Mouse (Mus musculus): ENCODE data around the gene Gm11567. TPM values are rescaled to one million over a fixed set of nuclear protein-coding genes. Genes with fewer than 3 reads are reported as not detected.
"Not testable (repeated sequence)": the region's sequence is repeated elsewhere in the genome, so short reads cannot be mapped to it uniquely, and the experiment has no call there.

Gene Gm11567
- not detected in 2 replicates for polyA plus RNA-seq (2016; fragmentation: Nextera tagmentation; extraction: Ambion mirVana)

DNA sequence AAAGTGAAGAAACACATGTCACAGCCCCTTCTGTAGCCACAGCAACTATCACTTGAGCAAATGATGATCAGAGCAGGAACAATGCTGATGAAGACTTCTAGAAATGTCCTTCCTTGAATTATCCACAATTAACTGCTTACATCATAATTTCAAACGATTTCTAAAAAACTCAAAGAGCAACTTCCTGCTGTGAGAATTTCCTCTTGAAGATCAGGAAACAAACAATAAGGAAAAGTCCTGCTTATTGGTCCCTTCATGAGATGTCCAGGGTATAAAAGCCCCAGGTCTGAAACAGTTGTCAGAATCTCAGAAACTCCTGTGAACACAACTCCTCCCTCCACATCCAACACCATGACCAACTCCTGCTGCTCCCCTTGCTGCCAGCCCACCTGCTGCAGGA, at the start of gene Gm11567:
Gene Gm11567, plus strand, starts transcription at position 301 of the 400 bp plus-strand sequence.
- H3K4me1 ChIP-seq; H3K4me2 ChIP-seq; H3K27ac ChIP-seq; H3K27me3 ChIP-seq; H3K4me3 ChIP-seq (replicated peaks); H3K9ac ChIP-seq; H3K9me3 ChIP-seq; H3K36me3 ChIP-seq (replicated peaks); ATAC-seq (ENCODE audit: low FRiP score): not testable (repeated sequence)
- 65% methylated on average over 1 of the region's 1 CpGs for WGBS

DNA sequence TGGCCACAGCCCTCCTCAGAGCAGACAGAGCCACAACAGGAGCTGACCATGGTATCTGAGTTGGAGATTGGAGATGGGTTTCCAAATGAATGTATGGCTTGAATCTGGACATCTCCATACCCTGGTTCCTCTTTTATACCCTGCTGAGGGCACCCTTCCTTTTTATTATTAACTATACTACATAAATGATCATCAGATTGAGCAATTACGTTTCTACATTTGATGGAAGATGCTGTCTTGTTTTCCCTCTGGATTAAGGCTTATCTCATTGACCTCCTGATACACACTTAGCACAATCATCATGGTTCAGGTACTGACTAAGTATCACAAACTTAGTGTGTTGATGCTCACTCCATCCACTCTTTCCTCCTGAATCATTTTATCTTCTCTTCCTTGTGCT, 41.0 kb upstream of the Gm11567 start, which contains the start of gene 2300003K06Rik:
Gene 2300003K06Rik, minus strand, starts transcription at position 101 of the 400 bp plus-strand sequence.
- peaks cover 8% of the 10 kb centered on the region; the same call in 1 of the 2 replicates for H3K4me1 ChIP-seq
- WGBS = 87% methylated on average over 1 of the region's 1 CpGs
- H3K36me3 ChIP-seq (replicated peaks) = no peaks in the 10 kb centered on the region
- no peaks in the 10 kb centered on the region for H3K9me3 ChIP-seq
- H3K4me3 ChIP-seq (replicated peaks) = no peak within 1 kb of the TSS
- H3K27me3 ChIP-seq = no peaks in the 10 kb centered on the region
- H3K4me2 ChIP-seq = no peak within 1 kb of the TSS
- no peak for ATAC-seq (ENCODE audit: low FRiP score)
- H3K27ac ChIP-seq = no peak within 1 kb of the TSS
- no peak within 1 kb of the TSS for H3K9ac ChIP-seq

- no peak overlapping the region for H3K27ac ChIP-seq
- H3K4me3 ChIP-seq (replicated peaks) = no peak overlapping the region
- WGBS = 44% methylated on average over 1 of the region's 1 CpGs
- H3K4me2 ChIP-seq = no peak overlapping the region
- no peaks in the 10 kb centered on the region for H3K27me3 ChIP-seq
- ATAC-seq (ENCODE audit: low FRiP score) = no peak; the same call in 1 of the 2 replicates
- H3K36me3 ChIP-seq (replicated peaks) = no peaks in the 10 kb centered on the region
- H3K9me3 ChIP-seq = no peaks in the 10 kb centered on the region
- H3K4me1 ChIP-seq = peaks cover 8% of the 10 kb centered on the region; the same call in 1 of the 2 replicates
- H3K9ac ChIP-seq = no peak overlapping the region
Measured at GRCm38 (mm10) chr11:99842185-99842584, 36.8 kb upstream of the Gm11567 start.

- H3K36me3 ChIP-seq (replicated peaks) = no peaks in the 10 kb centered on the region
- no peaks in the 10 kb centered on the region for H3K9me3 ChIP-seq
- H3K27ac ChIP-seq = no peak overlapping the region
- no peak overlapping the region for H3K4me2 ChIP-seq
- peaks cover 8% of the 10 kb centered on the region; the same call in 1 of the 2 replicates for H3K4me1 ChIP-seq
- no peak for ATAC-seq (ENCODE audit: low FRiP score)
- no peaks in the 10 kb centered on the region for H3K27me3 ChIP-seq
- 90% methylated on average over 2 of the region's 2 CpGs for WGBS
- H3K4me3 ChIP-seq (replicated peaks) = no peak overlapping the region
- H3K9ac ChIP-seq = no peak overlapping the region
Measured at GRCm38 (mm10) chr11:99846746-99847145, 32.2 kb upstream of the Gm11567 start.

- H3K9me3 ChIP-seq = no peaks in the 10 kb centered on the region
- H3K27ac ChIP-seq = peak within 1 kb of the TSS; percentile 42; the same call in 1 of the 2 replicates
- no peak within 1 kb of the TSS for H3K4me2 ChIP-seq
- H3K4me3 ChIP-seq (replicated peaks) = no peak within 1 kb of the TSS
- no peak within 1 kb of the TSS for H3K9ac ChIP-seq
- no peaks in the 10 kb centered on the region for H3K27me3 ChIP-seq
- no peaks in the 10 kb centered on the region for H3K4me1 ChIP-seq
- ATAC-seq (ENCODE audit: low FRiP score) = no peak
- H3K36me3 ChIP-seq (replicated peaks) = no peaks in the 10 kb centered on the region
Measured at GRCm38 (mm10) chr11:99851508-99851907, 27.5 kb upstream of the Gm11567 start, which contains the start of gene Krtap4-16. Gene Krtap4-16 (minus strand): TSS chr11:99851608.

DNA sequence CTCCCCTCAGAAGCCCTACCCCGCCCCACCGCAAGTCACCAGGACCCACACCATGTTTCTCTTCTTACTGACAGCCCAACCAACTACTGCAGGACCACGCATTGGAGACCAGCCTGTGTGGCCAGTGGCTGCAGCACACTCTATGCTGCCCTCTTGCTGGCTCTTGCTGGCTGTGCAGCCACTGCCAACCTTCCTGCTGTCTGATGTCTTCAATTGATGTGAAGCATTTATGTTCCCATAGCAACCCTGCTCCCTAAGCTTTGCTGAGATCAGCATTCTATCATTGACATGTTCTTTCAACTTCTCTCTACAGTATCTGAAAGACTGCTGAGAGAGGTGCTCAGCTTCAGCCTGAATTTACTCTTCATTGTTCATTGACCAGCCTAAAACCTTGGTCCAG, 24.9 kb upstream of the Gm11567 start:
- H3K27ac ChIP-seq = no peak overlapping the region
- H3K4me2 ChIP-seq = no peak overlapping the region
- no peak for ATAC-seq (ENCODE audit: low FRiP score)
- no peaks in the 10 kb centered on the region for H3K27me3 ChIP-seq
- no peaks in the 10 kb centered on the region for H3K4me1 ChIP-seq
- H3K36me3 ChIP-seq (replicated peaks) = no peaks in the 10 kb centered on the region
- WGBS = 60% methylated on average over 3 of the region's 3 CpGs
- no peak overlapping the region for H3K9ac ChIP-seq
- H3K4me3 ChIP-seq (replicated peaks) = no peak overlapping the region
- H3K9me3 ChIP-seq = no peaks in the 10 kb centered on the region

- ATAC-seq (ENCODE audit: low FRiP score) = no peak
- H3K9ac ChIP-seq = no peak within 1 kb of the TSS
- WGBS = 88% methylated on average over 2 of the region's 2 CpGs
- H3K9me3 ChIP-seq = no peaks in the 10 kb centered on the region
- H3K4me2 ChIP-seq = no peak within 1 kb of the TSS
- no peaks in the 10 kb centered on the region for H3K4me1 ChIP-seq
- no peaks in the 10 kb centered on the region for H3K27me3 ChIP-seq
- no peaks in the 10 kb centered on the region for H3K36me3 ChIP-seq (replicated peaks)
- no peak within 1 kb of the TSS for H3K27ac ChIP-seq
- H3K4me3 ChIP-seq (replicated peaks) = no peak within 1 kb of the TSS
Measured at GRCm38 (mm10) chr11:99857617-99858016, 21.4 kb upstream of the Gm11567 start, which contains the start of gene Gm11568. Gene Gm11568 (plus strand): TSS chr11:99857917.

GRCm38 (mm10) chr11:99858761-99859160, 20.2 kb upstream of the Gm11567 start:
- no peak overlapping the region for H3K27ac ChIP-seq
- no peak for ATAC-seq (ENCODE audit: low FRiP score)
- H3K9me3 ChIP-seq = no peaks in the 10 kb centered on the region
- H3K4me3 ChIP-seq (replicated peaks) = no peak overlapping the region
- no peak overlapping the region for H3K4me2 ChIP-seq
- no peaks in the 10 kb centered on the region for H3K27me3 ChIP-seq
- 75% methylated on average over 2 of the region's 2 CpGs for WGBS
- no peaks in the 10 kb centered on the region for H3K36me3 ChIP-seq (replicated peaks)
- H3K4me1 ChIP-seq = no peaks in the 10 kb centered on the region
- no peak overlapping the region for H3K9ac ChIP-seq

- not testable (repeated sequence) for ATAC-seq (ENCODE audit: low FRiP score); H3K4me3 ChIP-seq (replicated peaks); H3K9me3 ChIP-seq; H3K4me1 ChIP-seq; H3K36me3 ChIP-seq (replicated peaks); H3K27me3 ChIP-seq; H3K27ac ChIP-seq; H3K9ac ChIP-seq; H3K4me2 ChIP-seq
- WGBS = 73% methylated on average over 1 of the region's 1 CpGs
Measured at GRCm38 (mm10) chr11:99864176-99864575, 14.8 kb upstream of the Gm11567 start, which contains the start of gene Gm11559. Gene Gm11559 (plus strand): TSS chr11:99864476.

DNA sequence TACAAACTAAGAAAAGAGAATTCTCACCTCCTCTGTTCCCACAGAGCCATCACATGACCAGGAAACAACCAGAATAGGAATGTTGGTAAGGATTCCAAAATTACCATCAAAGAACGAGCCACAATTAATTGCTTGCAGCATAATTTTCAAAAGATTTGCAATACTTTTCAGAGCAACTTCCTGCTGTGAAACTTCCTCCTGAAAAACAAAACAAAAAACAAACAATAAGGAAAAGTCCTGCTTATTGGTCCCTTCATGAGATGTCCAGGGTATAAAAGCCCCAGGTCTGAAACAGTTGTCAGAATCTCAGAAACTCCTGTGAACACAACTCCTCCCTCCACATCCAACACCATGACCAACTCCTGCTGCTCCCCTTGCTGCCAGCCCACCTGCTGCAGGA, 5.9 kb upstream of the Gm11567 start, which contains the start of gene Krtap9-1:
Gene Krtap9-1, plus strand, starts transcription at position 301 of the 400 bp plus-strand sequence.
- WGBS = 70% methylated on average over 1 of the region's 1 CpGs
- H3K4me3 ChIP-seq (replicated peaks) = not testable (repeated sequence)
- 0 out of 2 replicates have a peak within 1 kb of the TSS, but pooled peaks have one; percentile 25 for H3K27ac ChIP-seq

GRCm38 (mm10) chr11:99907620-99908019, 28.6 kb downstream of the Gm11567 start, which contains the start of gene Krtap31-1:
Gene Krtap31-1 (plus strand): TSS chr11:99907920.
- H3K4me3 ChIP-seq (replicated peaks) = no peak within 1 kb of the TSS
- no peak for ATAC-seq (ENCODE audit: low FRiP score)
- H3K27ac ChIP-seq = no peak within 1 kb of the TSS
- no peak within 1 kb of the TSS for H3K4me2 ChIP-seq
- no peaks in the 10 kb centered on the region for H3K36me3 ChIP-seq (replicated peaks)
- no peak within 1 kb of the TSS for H3K9ac ChIP-seq
- H3K4me1 ChIP-seq = no peaks in the 10 kb centered on the region
- WGBS = 72% methylated on average over 2 of the region's 2 CpGs
- H3K27me3 ChIP-seq = no peaks in the 10 kb centered on the region
- no peaks in the 10 kb centered on the region for H3K9me3 ChIP-seq

More for the DNA sequence above, 5.9 kb upstream of the Gm11567 start, which contains the start of gene Krtap9-1:
- H3K9ac ChIP-seq; H3K9me3 ChIP-seq; H3K27me3 ChIP-seq; H3K4me1 ChIP-seq; H3K36me3 ChIP-seq (replicated peaks); ATAC-seq (ENCODE audit: low FRiP score); H3K4me2 ChIP-seq: not testable (repeated sequence)

DNA sequence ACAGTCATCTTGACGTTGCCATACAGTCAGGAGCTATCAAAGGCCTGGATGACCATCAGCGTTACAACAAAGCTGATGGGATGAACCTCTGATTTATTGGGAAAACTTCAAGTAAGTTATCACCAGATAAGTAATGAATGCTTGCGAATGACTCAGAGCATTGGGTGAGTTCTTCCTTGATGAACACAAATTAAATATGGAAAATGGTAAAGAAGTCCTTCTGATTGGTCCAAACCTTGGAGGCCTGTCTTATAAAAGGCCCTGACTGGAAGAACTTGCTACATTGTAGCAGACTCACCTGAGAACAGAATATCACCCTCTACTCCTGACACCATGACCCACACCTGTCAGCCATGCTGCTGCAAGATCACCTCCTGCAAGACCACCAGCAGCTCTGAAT, 35.5 kb downstream of the Gm11567 start, which contains the start of gene Gm11565:
Gene Gm11565, plus strand, starts transcription at position 301 of the 400 bp plus-strand sequence.
- Histone ChIP-seq H3K36me3 (replicated peaks) (no peaks in the 10 kb centered on the region), H3K9ac (no peak within 1 kb of the TSS), H3K27me3 (no peaks in the 10 kb centered on the region), H3K9me3 (no peaks in the 10 kb centered on the region), H3K4me2 (no peak within 1 kb of the TSS), H3K27ac (no peak within 1 kb of the TSS), H3K4me3 (replicated peaks) (no peak within 1 kb of the TSS), H3K4me1 (no peaks in the 10 kb centered on the region)
- no peak for ATAC-seq (ENCODE audit: low FRiP score)
- 89% methylated on average over 3 of the region's 3 CpGs for WGBS

Measured in forebrain, embryonic 12.5 days (tissue).